Mouse (Mus musculus): ENCODE measurements around the gene Radil. TPM values are rescaled to one million over a fixed set of nuclear protein-coding genes. Genes with fewer than 3 reads are reported as not detected.
A peak's percentile ranks its signal among the peaks of the same experiment; 100 is the strongest.

Gene Radil
- polyA plus RNA-seq (2012; rRNA removed) = 0.57 and 0.62 TPM in 2 replicates

- 2% methylated on average over 80 of the region's 80 CpGs for WGBS
- peak; percentile 29 for DNase-seq (ENCODE audit: low read depth, low spot score)
These were observed at the start of gene Radil for GRCm38 (mm10) chr5:142550706-142551652. Radil (minus strand) TSS chr5:142551098.

GRCm38 (mm10) chr5:142597648-142598390 lies 46.9 kb upstream of the Radil start:
- DNase-seq (ENCODE audit: low read depth, low spot score) = no peak
- WGBS = 32% methylated on average over 6 of the region's 6 CpGs

GRCm38 (mm10) chr5:142596723-142597122 lies 45.8 kb upstream of the Radil start:
- 75% methylated on average over 6 of the region's 6 CpGs for WGBS
- DNase-seq (ENCODE audit: low read depth, low spot score) = no peak

DNA sequence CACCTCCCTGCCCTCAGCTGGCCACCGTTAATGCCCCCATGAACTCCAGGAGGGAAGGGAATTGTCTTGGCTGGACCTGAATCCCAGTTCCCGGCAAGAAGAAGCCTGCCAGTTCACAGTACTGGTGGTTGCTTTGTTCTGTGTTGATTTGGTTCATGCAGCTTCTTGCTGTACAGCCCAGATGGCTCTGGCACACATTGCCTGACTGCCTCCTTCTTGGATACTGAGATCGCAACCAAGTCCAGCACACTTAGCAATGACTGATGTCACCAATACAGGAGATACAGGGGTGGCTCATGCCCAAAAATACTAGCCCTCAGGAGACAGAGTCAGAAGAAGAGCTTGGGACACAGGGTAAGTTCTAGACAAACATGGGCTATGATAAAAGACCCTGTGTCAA lies 44.8 kb upstream of the Radil start:
- WGBS = 72% methylated on average over 3 of the region's 3 CpGs
- DNase-seq (ENCODE audit: low read depth, low spot score) = no peak

GRCm38 (mm10) chr5:142590953-142591616 lies 40.2 kb upstream of the Radil start:
- DNase-seq (ENCODE audit: low read depth, low spot score) = no peak
- WGBS = 91% methylated on average over 6 of the region's 6 CpGs

DNA sequence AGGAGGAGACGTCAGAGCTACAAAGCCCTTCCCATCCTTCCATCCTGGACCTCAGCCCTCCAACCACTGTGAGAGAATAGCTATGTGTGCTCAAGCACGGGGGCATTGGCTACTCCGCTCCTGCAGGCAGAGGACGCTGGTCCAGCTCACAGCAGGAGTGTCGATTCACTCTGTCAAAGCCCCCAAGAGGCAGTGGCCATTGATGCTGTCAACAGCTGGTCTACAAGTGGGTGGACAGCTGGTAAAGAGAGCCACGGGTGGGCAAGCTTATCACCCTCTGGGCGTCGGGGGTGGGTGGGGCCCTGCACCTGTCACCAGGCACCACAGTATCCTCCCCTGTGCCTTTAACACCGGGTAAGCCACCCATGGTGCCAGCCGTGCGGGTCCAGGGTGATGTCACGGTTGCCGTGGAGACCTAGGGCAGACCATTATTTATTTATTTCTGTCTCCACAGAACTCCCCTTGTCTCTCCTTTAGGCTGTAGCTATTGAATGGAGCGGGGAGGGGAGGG lies 32.8 kb upstream of the Radil start:
- DNase-seq (ENCODE audit: low read depth, low spot score) = no peak
- WGBS = 52% methylated on average over 14 of the region's 14 CpGs

- WGBS = 9% methylated on average over 5 of the region's 5 CpGs
- DNase-seq (ENCODE audit: low read depth, low spot score) = peak; percentile 2
These were observed 30.6 kb upstream of the Radil start for GRCm38 (mm10) chr5:142581517-142581916.

- DNase-seq (ENCODE audit: low read depth, low spot score) = no peak
- WGBS = 88% methylated on average over 10 of the region's 10 CpGs
These were observed 27.3 kb upstream of the Radil start for GRCm38 (mm10) chr5:142578192-142578591.

- DNase-seq (ENCODE audit: low read depth, low spot score) = no peak
- WGBS = 70% methylated on average over 7 of the region's 7 CpGs
These were observed 25.9 kb upstream of the Radil start for GRCm38 (mm10) chr5:142576832-142577231.

DNA sequence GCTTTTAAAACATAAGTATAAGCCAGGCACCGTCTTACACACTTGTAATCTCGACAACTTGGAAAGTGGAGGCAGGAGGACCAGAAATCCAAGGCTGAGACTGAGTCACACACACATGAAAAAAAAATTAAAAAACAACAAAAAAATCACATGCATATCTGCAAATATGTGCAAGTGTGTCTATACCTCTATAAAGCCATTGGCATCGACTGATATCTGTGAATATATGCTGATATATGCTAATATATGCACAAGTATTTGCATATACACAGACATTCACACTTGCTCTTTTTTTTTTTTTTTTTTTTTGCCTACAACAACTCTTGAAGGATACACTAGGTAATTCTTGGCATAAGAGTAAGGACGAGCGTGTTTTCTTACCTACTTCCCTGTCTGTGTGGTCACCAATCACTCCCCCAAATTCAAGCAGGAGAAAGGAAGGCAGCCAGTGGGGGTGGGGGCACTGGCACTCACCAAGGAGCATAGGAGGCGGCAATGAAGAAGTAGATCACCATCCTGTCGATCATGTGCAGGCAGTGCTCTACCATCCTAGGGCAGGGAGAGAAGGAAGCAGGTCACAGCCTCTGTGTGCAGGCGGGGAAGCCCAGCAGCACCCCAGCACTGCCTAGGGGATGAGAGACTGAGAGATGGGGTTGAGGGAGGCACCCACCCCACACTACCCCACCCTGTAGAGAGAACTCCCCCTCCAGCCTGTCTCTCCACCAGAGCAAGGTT lies 23.6 kb upstream of the Radil start:
- 80% methylated on average over 8 of the region's 8 CpGs for WGBS
- no peak for DNase-seq (ENCODE audit: low read depth, low spot score)

DNA sequence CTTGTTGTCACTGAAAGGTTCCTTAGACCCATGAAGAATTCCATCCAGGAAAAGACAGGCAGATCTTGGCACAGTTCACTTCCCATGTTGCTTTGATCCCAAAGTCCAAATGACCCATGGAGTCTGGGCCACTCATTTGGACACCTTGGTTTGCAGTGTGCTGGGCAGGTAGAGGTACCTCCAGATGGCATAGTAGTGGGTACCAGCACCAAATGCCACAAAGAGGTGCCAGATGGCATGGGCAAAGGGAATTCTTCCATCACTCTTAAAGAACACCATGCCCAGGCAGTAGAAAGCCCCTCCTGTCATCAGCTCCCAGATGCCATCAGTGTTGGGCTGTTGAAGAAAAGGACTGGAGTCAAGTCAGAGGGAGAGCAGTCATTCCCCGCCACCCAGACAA lies 13.7 kb upstream of the Radil start:
- WGBS = 80% methylated on average over 1 of the region's 1 CpGs
- DNase-seq (ENCODE audit: low read depth, low spot score) = no peak

- WGBS = 48% methylated on average over 7 of the region's 7 CpGs
- no peak for DNase-seq (ENCODE audit: low read depth, low spot score)
These were observed 9.4 kb upstream of the Radil start for GRCm38 (mm10) chr5:142560261-142560660.

DNA sequence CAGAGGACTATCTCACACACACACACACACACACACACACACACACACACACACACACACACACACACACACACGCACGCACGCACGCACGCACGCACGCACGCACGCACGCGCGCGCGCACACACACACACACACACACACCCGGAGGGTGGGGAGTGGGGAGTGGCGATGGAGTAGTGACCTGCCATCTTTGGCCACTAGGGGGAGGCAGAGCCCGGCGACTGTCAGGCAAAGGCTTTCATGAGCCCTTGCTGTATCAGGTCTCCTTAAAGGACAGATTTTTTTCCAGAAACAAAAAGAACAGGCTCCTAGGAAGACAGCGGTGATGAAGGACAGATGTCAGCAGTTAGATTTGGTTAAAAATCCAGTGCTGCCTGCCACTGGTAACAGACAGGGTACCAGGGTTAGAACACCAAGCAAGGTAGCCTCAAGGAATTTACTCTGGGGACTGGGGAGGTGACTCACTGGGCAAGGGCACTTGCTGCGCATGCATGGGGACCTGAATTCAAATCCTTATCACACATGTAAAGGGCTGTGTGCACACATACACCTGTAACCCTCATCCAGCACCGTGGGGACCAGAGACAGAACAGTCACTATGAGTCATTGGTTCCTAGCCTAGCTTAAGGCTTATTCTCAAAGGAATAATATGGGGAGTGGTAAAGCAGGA lies 6.6 kb upstream of the Radil start:
- 42% methylated on average over 21 of the region's 21 CpGs for WGBS

GRCm38 (mm10) chr5:142556721-142557120 lies 5.8 kb upstream of the Radil start:
- WGBS = 90% methylated on average over 4 of the region's 4 CpGs
- no peak for DNase-seq (ENCODE audit: low read depth, low spot score)

More for the DNA sequence above, 6.6 kb upstream of the Radil start:
- DNase-seq (ENCODE audit: low read depth, low spot score) = no peak

- DNase-seq (ENCODE audit: low read depth, low spot score) = no peak
These were observed 5.0 kb upstream of the Radil start for GRCm38 (mm10) chr5:142555866-142556265.

GRCm38 (mm10) chr5:142549961-142550705 lies 765 bp downstream of the Radil start:
- WGBS = 4% methylated on average over 31 of the region's 31 CpGs
- DNase-seq (ENCODE audit: low read depth, low spot score) = no peak

More at GRCm38 (mm10) chr5:142555866-142556265, 5.0 kb upstream of the Radil start:
- WGBS = 66% methylated on average over 5 of the region's 5 CpGs

DNA sequence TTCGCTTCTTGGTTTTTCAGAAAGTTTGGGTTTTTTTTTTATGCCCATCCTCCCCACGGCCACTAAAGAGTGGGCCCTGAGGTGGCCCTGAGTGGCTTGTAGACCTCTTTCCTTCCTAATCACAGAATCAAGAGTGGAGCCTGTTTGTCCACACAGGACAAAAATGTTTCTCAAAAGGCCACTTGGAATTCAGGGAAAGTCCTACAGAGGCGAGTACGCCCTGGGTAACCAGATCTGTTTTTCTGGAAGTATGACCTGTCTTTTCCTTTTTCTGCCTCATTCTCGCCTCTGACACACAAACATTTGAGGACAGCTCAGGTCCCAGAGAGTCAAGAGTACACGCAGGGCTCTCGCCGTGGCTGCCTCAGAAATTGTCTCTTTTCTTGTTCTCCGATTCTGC lies 1.5 kb downstream of the Radil start:
- WGBS = 64% methylated on average over 9 of the region's 9 CpGs
- no peak for DNase-seq (ENCODE audit: low read depth, low spot score)

DNA sequence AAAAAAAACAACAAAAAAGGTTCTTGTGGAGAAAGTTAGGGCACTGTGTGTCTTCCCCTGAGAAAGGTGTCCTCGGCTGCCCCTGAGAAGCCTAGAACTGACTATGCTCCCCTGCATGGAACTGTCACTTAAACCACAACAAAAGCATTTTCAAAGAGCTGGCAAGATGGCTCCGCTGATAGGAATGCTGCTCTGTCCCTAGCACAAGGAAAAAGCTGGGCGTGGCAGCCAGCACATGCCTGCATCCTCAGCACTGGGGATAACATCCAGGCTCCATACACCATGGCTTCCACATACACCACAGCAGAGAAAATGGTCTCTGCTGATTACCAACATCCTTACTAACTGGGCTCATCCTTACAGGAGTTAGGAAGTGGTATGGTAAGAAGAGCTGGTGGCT lies 3.8 kb downstream of the Radil start:
- WGBS = 73% methylated on average over 3 of the region's 3 CpGs

More for the DNA sequence above, 3.8 kb downstream of the Radil start:
- DNase-seq (ENCODE audit: low read depth, low spot score) = no peak
